Mouse (Mus musculus) adrenal gland, postnatal 4 days (tissue): ENCODE data around the gene Gm4858. TPM values are rescaled to one million over a fixed set of nuclear protein-coding genes. Genes with fewer than 3 reads are reported as not detected.
"Not testable (repeated sequence)": the region's sequence is repeated elsewhere in the genome, so short reads cannot be mapped to it uniquely, and the experiment has no call there.

ENCODE experiments used
- DNase-seq, 2 experiments: peaks; one replicate each; pipeline ENCODE4 v3.0.0; 2021 to 2022; ENCODE audit warnings: low spot score in 2 of 2, mixed read lengths in 2 of 2
- long read RNA-seq, 2 experiments: library from polyadenylated mRNA; stranded (forward); transcript quantifications; one replicate each; pipeline ENCODE4 v2.0.0; 2021
- total RNA-seq, 2 experiments: library from RNA; stranded (reverse); gene quantifications; 2 replicates each; pipeline ENCODE4 v1.2.3; 2021

Gene Gm4858
- not detected for total RNA-seq
- long read RNA-seq, experiment 1 = 0 reads
- long read RNA-seq, experiment 2 = 0 reads

- not testable (repeated sequence) for DNase-seq
Measured at GRCm38 (mm10) chr3:93068523-93068922, at the start of gene Gm4858. Gm4858 (plus strand) TSS chr3:93068823.

GRCm38 (mm10) chr3:93018960-93019359 lies 49.7 kb upstream of the Gm4858 start, which contains the start of gene Lce1m:
Lce1m (minus strand) TSS chr3:93019060.
- no peak for DNase-seq

- DNase-seq = no peak
Measured at GRCm38 (mm10) chr3:93021171-93021570, 47.5 kb upstream of the Gm4858 start.

GRCm38 (mm10) chr3:93023411-93024184 lies 45.0 kb upstream of the Gm4858 start:
- DNase-seq = no peak

GRCm38 (mm10) chr3:93025486-93025885 lies 43.1 kb upstream of the Gm4858 start:
- no peak for DNase-seq

GRCm38 (mm10) chr3:93031450-93031849 lies 37.2 kb upstream of the Gm4858 start:
- no peak for DNase-seq

GRCm38 (mm10) chr3:93050182-93050581 lies 18.4 kb upstream of the Gm4858 start:
- no peak for DNase-seq

GRCm38 (mm10) chr3:93052826-93053474 lies 15.7 kb upstream of the Gm4858 start:
- DNase-seq = no peak

- DNase-seq = no peak
Measured at GRCm38 (mm10) chr3:93086631-93087030, 18.0 kb downstream of the Gm4858 start.

- not testable (repeated sequence) for DNase-seq
Measured at GRCm38 (mm10) chr3:93093581-93093980, 25.0 kb downstream of the Gm4858 start.

GRCm38 (mm10) chr3:93096447-93096846 lies 27.8 kb downstream of the Gm4858 start:
- DNase-seq = no peak

- no peak for DNase-seq
Measured at GRCm38 (mm10) chr3:93111668-93112067, 43.0 kb downstream of the Gm4858 start.

GRCm38 (mm10) chr3:93114481-93114880 lies 45.9 kb downstream of the Gm4858 start:
- DNase-seq = no peak

- no peak for DNase-seq
Measured at GRCm38 (mm10) chr3:93119101-93119500, 50.5 kb downstream of the Gm4858 start.

Other genes starting within 250 kb of the Gm4858 start
- gene Kprp, start 241.6 kb upstream of the Gm4858 start, total RNA-seq = not detected
- not detected for gene Lce1l, start 217.5 kb upstream of the Gm4858 start, total RNA-seq
- not detected for gene 2310050C09Rik, start 198.6 kb upstream of the Gm4858 start, total RNA-seq
- gene Lce3a, start 142.6 kb upstream of the Gm4858 start, total RNA-seq = not detected
- gene Lce3b, start 135.8 kb upstream of the Gm4858 start, total RNA-seq = not detected
- gene Lce3c, start 124.3 kb upstream of the Gm4858 start, total RNA-seq = not detected
- gene Lce3d, start 111.4 kb upstream of the Gm4858 start, total RNA-seq = not detected
- gene Lce3e, start 101.8 kb upstream of the Gm4858 start, total RNA-seq = not detected
- not detected for gene Lce3f, start 76.6 kb upstream of the Gm4858 start, total RNA-seq
- gene Crct1, start 53.1 kb upstream of the Gm4858 start, total RNA-seq = not detected
- gene Lce1m, start 49.8 kb upstream of the Gm4858 start, total RNA-seq = not detected
- gene Crnn, start 76.0 kb downstream of the Gm4858 start, total RNA-seq = not detected
- not detected for gene Flg2, start 128.5 kb downstream of the Gm4858 start, total RNA-seq
- gene Flg, start 204.7 kb downstream of the Gm4858 start, total RNA-seq = not detected